ENCODE assay signal across 19 mouse cellular contexts in the genomic region with DNA sequence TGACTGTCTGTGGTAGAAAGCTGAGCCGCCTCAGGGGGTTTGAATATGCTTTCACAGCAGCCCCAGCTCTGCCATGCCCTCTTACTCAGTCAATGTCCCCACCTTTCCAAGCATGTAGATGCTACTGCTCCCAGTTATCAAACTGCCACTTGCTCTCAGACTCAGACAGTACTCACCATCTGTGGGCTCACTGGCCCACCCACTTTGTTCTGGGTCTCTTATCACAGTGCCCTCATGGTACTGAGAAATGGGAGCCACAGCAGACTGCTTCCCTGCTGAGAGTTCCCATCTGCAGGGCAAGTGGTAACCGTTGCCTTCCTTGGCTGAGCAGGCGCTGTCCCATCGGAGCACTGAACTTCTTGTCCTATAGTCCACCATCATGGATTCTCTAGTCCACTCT.
DNase-seq lines count a peak whose midpoint lies in the region; ATAC-seq and TF ChIP-seq lines count a peak whose summit lies in the region.
"Had no signal": no experiment of that assay in that cellular context is flagged by ENCODE, and none has a peak within 500 bp of the region (broad histone marks: within the 10 kb centered on the region; RNA-seq: fewer than 3 reads in every experiment).

No protein-coding gene starts in this region.

- H3K4me2 ChIP-seq in forebrain, embryonic 13.5 days, result no peak overlapping the region

- no peak for TF ChIP-seq CTCF in layer of hippocampus, adult 2 months (conservative IDR thresholded peaks at IDR 0.05)

- no peaks in the 10 kb centered on the region for H3K27me3 ChIP-seq in forebrain, embryonic 13.5 days
- no peaks in the 10 kb centered on the region for H3K27me3 ChIP-seq in forebrain, embryonic 10.5 days (ENCODE audit: poor library complexity, severe bottlenecking)
- H3K27me3 ChIP-seq: Patski had no signal

- DNase-seq in forebrain, embryonic 10.5 days (ENCODE audit: extremely low spot score, low spot score), result no peak
- no peak for DNase-seq in layer of hippocampus, adult 2 months (ENCODE audit: low spot score in 2 of 2)
- DNase-seq in layer of hippocampus, adult 8-10 months (ENCODE audit: low spot score in 2 of 2), result no peak
- DNase-seq in testis, postnatal 10 days (ENCODE audit: low spot score), result peak; percentile 21
- no peak for DNase-seq in testis, postnatal 14 days (ENCODE audit: low spot score)
- no peak for DNase-seq in Muller cell, postnatal 12 days (ENCODE audit: inconsistent ontology term)
- DNase-seq in gastrocnemius, adult 8-10 months (ENCODE audit: low spot score in 2 of 2), result no peak
- DNase-seq: adrenal gland, adult 8-10 months; cerebellum, adult 9-10 months; gastrocnemius, postnatal 10 days; heart, adult 18-20 months; left cerebral cortex, postnatal 4 days; lung, adult 2 months had no signal

- no peak overlapping the region for H3K9ac ChIP-seq in forebrain, embryonic 13.5 days

- H3K4me1 ChIP-seq in forebrain, embryonic 13.5 days, result peaks cover 22% of the 10 kb centered on the region
- peaks cover 25% of the 10 kb centered on the region for H3K4me1 ChIP-seq in forebrain, embryonic 10.5 days

- no peaks in the 10 kb centered on the region for H3K36me3 ChIP-seq in forebrain, embryonic 13.5 days (ENCODE audit: poor library complexity, severe bottlenecking)
- no peaks in the 10 kb centered on the region for H3K36me3 ChIP-seq in forebrain, embryonic 10.5 days (replicated peaks)
- H3K36me3 ChIP-seq: embryonic facial prominence, embryonic 10.5 days had no signal

- no peak overlapping the region for H3K4me3 ChIP-seq in forebrain, embryonic 13.5 days
- no peak overlapping the region for H3K4me3 ChIP-seq in forebrain, embryonic 10.5 days
- no peak overlapping the region for H3K4me3 ChIP-seq in layer of hippocampus, adult 2 months
- H3K4me3 ChIP-seq: embryonic facial prominence, embryonic 10.5 days had no signal

- 0 out of 2 replicates have a peak overlapping the region, but pooled peaks have one; percentile 31 for H3K27ac ChIP-seq in forebrain, embryonic 13.5 days
- H3K27ac ChIP-seq in forebrain, embryonic 10.5 days, result no peak overlapping the region
- H3K27ac ChIP-seq in layer of hippocampus, adult 2 months, result peak overlapping the region; percentile 64
- H3K27ac ChIP-seq: embryonic facial prominence, embryonic 10.5 days; kidney, postnatal 0 days; stomach, postnatal 0 days had no signal

- WGBS in forebrain, embryonic 13.5 days, result 84% methylated on average over 4 of the region's 4 CpGs
- 95% methylated on average over 4 of the region's 4 CpGs for WGBS in forebrain, embryonic 10.5 days

- H3K9me3 ChIP-seq in forebrain, embryonic 13.5 days (replicated peaks), result no peaks in the 10 kb centered on the region
- no peaks in the 10 kb centered on the region for H3K9me3 ChIP-seq in forebrain, embryonic 10.5 days
- H3K9me3 ChIP-seq: embryonic facial prominence, embryonic 10.5 days had no signal

- ATAC-seq in forebrain, embryonic 13.5 days, result no peak
- ATAC-seq: intestine, postnatal 0 days; Patski had no signal
